Mouse (Mus musculus) lung, postnatal 14 days (tissue): ENCODE results near the gene Slc1a1.

Source experiments
- DNase-seq: peaks from one replicate; pipeline ENCODE4 v3.0.0; 2021

Gene Slc1a1

DNA sequence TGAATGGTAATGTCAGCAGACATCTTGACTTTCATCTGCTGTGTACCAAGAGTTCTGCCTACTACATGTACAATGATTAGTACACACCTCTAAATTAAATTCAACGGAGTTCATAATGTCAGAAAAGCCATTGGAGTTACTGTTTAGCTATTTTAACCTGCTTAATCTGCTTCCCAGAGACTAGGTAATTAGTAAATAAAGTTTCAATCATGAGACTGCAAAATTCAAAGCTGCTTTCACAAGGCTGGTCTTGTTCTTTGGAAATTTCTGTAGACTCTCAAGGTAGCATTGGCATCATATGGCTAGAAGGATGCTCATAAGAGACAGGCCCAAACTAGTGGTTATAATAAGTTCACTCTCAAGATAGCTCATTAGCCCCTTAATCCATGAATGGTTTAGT, 20.0 kb downstream of the Slc1a1 start:
- DNase-seq: no peak

GRCm38 (mm10) chr19:28860246-28860645, 25.4 kb downstream of the Slc1a1 start:
- DNase-seq: no peak

DNA sequence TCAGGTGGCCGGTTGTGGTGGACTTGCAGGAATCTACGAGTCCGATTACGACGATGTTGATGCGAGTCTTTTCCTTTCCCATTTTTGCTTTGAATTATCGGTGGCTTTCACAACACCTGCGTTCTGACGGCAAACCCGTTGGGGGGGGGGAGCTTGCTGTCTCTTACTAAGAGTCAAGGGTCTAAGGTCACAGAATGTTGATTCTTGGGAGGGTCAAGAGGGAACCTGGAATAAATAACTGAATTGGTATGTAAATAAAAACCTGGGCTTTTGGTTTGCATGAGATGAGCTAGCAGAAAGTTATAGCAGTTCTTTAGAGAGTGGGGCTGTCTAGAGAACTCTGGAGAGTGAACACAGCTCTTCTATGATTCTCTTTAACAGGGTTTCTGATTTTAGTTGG, 28.8 kb downstream of the Slc1a1 start:
- DNase-seq: no peak

- no peak for DNase-seq
Observed at GRCm38 (mm10) chr19:28864981-28865380, 30.1 kb downstream of the Slc1a1 start.

GRCm38 (mm10) chr19:28865501-28865900, 30.7 kb downstream of the Slc1a1 start:
- DNase-seq: no peak

- DNase-seq: no peak
Observed at GRCm38 (mm10) chr19:28869251-28869855, 34.5 kb downstream of the Slc1a1 start.

- DNase-seq: no peak
Observed at GRCm38 (mm10) chr19:28870351-28870750, 35.5 kb downstream of the Slc1a1 start.

DNA sequence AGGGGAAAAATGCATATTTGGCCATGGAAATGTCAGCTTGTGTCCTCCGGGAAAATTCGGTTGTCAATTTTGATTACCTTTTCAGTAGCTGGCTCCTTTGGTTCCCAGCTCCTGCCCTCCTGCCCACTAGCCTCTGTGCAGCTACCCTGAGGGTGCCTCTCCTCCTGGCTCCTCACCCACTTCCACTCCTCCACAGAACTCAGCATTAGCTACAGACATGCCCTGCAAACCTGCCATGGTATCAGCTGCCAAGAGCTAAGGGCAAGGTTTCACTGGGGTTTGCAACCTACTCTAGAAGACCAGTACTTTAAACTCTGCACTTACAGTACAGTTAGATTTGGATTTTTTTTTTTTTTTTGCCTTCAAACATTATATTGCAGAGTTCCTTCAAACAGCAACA, 44.6 kb downstream of the Slc1a1 start:
- no peak for DNase-seq

DNA sequence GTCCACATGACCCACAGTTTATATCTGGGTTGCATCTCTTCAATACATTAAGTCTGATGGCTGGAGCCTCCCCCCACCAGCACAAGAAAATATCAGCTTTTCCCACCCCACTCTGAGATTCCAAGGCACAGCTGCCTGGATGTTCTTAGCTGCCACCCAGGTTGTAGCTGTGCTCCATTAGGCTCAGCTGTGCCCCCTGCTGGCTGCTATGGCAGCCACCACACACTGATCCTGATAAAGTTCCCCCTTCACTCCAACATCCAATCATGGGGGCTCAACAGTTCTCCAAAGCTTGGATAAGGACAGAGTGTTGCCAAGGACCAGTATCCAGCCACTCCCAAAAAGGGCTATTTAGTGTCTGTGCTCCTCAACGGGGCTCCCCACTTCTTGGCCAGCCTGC, 48.3 kb downstream of the Slc1a1 start:
- DNase-seq: peak; percentile 55

DNA sequence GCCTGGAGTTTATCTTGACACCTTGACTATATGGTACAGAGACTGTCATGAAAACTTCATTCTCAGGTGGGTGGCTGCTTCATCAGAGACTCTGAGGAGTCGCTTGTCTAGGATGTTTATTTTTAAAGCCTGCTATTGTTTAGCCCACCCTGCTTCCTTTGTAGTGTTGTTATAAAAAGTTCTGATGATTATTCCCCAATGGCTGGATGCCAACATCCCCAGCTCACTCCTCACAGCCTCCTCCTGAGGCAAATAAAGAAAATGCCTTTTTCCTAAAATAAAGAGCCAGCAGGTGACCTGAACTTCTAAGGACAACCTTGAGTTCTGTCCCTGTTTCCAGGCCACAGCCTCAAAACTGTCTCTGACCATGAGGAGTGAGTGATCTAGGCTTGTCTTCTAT, 53.6 kb downstream of the Slc1a1 start:
- peak; percentile 35 for DNase-seq

DNA sequence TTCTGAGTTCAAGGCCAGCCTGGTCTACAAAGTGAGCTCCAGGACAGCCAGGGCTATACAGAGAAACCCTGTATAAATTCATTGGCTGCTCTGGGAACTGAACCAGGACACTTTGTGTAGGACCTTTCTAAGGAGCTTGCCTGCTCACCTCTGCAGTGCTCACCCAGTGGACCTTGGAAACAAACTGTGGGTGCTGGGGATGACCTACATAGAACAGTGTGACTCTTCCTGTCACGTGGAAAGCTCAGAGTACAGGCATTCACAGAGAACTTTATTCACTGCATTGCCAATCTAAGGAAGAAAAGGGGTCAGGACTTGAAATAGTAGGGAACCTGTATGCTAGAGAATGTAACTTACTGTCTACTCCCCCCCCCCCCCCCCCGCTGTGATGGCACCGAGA, 54.4 kb downstream of the Slc1a1 start:
- DNase-seq: no peak

- DNase-seq: no peak
Observed at GRCm38 (mm10) chr19:28891238-28891637, 56.4 kb downstream of the Slc1a1 start.

DNA sequence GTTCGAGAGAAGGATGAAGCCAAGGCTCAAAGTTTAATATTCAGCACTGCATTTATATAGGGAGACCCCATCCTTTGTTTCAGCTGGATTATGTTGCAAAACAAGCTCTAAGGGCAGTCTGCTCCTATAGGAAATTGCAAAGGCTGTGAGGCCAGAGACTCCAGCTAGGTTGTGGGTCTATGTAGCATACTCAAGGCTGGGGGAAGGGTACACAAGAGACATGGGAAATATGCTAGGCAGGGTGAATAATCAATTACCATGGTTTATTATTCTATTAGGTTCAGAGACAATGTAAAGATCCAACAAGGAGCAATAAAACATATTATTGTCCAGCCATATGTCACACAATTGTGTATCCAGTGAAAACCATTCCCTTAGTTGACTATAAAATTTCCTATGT, 57.0 kb downstream of the Slc1a1 start:
- DNase-seq: no peak

- no peak for DNase-seq
Observed at GRCm38 (mm10) chr19:28896639-28897038, 61.8 kb downstream of the Slc1a1 start.

GRCm38 (mm10) chr19:28897497-28897896, 62.6 kb downstream of the Slc1a1 start:
- no peak for DNase-seq

GRCm38 (mm10) chr19:28900771-28901170, 65.9 kb downstream of the Slc1a1 start:
- no peak for DNase-seq

DNA sequence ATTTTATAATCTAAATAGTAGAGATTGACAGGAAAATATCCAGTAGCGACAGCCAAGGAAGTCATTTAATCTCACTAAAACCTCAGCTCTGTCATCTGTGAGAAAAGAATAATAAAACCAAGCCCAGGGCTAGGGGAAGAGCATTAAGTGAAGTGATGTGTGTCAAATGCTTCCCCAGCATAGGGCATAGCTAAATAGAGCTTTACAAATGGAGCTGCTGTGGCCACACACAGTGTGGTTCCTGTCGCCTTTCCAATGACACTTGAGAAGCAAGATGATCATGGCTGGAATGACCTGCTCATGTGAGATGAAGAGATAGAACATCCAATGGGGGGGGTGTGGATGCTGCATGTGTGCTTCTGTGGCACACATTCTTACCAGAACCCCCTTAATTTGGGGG, 67.3 kb downstream of the Slc1a1 start:
- DNase-seq: no peak

- no peak for DNase-seq
Observed at GRCm38 (mm10) chr19:28902806-28903205, 68.0 kb downstream of the Slc1a1 start.

DNA sequence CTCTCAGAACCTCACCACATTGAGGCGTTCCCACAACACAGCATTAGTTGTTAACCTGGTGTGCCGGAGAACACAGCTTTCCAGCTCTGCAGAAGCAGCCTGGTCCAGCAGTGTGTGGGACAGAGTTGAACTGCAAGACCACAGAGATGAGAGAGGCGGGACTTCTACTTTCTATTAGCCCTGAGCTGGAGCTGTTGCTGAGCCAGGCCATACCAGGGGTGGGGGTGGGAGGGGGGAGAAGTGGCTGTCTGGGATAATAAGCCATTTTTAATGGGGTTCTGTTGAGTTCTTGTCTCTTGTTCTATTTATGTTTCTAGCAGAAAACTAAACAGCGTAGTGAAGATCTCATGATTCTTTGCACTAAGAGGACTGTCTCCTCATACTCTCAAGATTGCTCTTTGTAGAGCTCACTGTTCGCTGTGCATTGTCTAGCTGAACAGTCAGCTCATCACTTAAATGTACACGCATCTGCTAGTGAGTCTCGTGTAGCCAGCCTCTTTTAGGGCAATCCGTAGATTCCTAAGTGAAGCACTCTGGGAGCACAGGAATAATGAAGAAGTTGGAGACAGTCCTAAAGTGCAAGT, 68.8 kb downstream of the Slc1a1 start:
- no peak for DNase-seq

DNA sequence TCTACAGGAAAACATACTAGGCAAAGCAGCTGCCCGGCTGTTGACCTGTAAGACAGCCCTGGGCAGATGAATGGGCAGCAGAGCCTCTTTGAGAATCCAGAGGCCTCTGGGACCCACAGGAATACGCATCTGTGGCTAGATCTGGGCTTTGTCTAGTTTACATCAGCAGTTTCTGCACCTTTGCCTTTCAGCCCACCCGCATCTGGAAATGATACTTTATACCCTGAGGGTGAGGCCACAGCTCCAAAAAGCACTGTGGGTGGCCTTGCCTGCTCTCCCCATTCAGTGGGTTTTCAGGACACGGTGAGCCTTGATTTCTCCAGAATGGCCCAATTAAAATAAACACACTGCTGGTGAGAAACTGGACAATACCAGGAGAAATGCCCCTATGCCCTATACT, 73.3 kb downstream of the Slc1a1 start:
- no peak for DNase-seq

DNA sequence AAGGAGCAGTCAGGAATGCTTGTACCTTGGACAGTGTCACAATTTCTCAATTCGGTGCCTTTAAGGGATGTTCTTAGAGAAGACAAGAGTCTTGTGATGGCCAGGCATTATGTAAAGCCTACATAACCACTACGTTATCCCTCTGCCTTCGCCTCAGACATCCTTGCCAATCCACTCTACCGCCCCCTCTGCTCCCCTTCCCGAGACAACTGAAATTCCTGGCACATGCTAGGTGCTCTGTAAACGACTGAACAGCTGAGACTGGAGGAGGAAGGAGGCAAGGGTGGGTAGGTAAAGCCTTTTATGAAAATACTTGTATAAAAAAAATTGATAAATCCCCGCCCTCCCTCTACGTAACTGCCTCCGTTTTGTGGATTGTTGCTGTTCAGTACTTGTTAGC, 73.8 kb downstream of the Slc1a1 start:
- DNase-seq: no peak

DNA sequence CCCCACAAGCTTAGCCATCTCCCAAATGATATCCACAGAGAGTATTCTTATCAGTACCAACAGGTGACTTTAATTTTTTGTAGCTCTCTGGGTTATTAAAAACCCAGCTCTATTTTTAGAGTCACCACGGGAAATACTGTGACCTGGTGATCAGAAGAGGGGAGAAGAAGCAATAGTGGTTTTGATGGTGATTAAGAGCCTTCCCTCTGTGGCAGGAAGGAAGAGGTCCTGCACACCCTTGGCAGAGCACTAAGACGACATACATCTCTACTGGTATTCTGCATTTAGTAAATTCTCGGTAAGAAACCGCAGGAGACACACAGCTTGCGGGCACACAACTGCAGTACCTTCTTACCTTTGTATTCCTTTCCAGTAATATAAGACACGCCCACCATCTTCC, 79.7 kb downstream of the Slc1a1 start:
- no peak for DNase-seq

GRCm38 (mm10) chr19:28915602-28916250, 80.9 kb downstream of the Slc1a1 start:
- no peak for DNase-seq

DNA sequence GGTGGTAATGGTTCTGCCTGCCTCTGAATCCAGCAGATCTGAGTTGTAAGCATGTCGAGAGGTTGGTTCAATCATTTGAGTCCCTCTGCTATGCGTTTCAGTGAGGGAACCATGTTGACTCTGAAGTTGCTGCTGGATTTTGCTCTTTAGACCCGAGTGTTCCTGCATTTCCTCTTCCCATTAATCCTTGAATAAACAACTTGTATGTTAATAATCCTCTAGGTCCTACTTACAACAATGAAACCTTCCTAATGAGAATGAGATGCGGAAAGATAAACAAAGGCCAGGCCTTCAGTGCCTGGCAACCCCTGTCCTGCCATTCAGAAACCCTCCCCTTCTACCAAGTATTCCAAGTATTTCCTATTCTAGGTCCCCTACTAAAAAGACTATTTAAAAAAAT, 81.6 kb downstream of the Slc1a1 start:
- DNase-seq: no peak

DNA sequence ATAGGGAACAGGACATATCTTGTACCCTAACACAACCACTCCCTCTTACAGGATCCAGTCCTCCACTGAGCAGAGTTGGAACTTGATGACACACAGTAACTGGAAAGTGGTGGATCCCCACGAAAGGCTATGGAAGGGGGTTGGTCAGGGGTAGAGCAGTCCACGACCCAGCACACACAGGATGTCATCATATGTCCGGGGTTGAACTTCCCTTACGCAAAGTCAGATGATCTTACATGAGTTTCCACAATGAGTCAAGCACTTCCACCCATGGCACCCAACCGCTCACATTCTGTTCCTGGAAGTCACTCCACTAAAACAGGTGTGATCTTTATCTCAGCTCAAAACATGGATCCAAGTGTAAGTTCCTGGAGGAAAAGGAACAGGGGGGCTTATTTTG, 83.0 kb downstream of the Slc1a1 start:
- no peak for DNase-seq
